Mouse (Mus musculus) heart, postnatal 0 days (tissue): ENCODE measurements around the gene Rnf113a1.

Source experiments
- CTCF ChIP-seq: IDR thresholded peaks from 2 replicates; pipeline ENCODE4 v1.5.1; 2016; ENCODE audit warnings: antibody characterized with exemption, control low read depth, low read depth
- EP300 ChIP-seq: IDR thresholded peaks from 2 replicates; pipeline ENCODE4 v1.6.1; 2016; ENCODE audit warnings: antibody characterized with exemption, low read depth

GRCm38 (mm10) chrX:37168742-37169141, 22.3 kb upstream of the Rnf113a1 start, which contains the start of gene Akap14:
- no peak for TF ChIP-seq CTCF
- no peak for TF ChIP-seq EP300
